Mouse (Mus musculus) forebrain, postnatal 0 days (tissue): ENCODE results near the gene Zbtb42. TPM values are rescaled to one million over a fixed set of nuclear protein-coding genes. Genes with fewer than 3 reads are reported as not detected.

Experiments
- ATAC-seq: fragments of 200-750 bp; cut with Nextera tagmentation; 2 replicates; pipeline ENCODE4 v1.8.0; 2017; ENCODE audit warnings: mild to moderate bottlenecking, moderate library complexity
- DNase-seq: peaks from one replicate; pipeline ENCODE4 v3.0.0-alpha.2; 2015
- H3K27ac ChIP-seq: fragments of 300-500 bp; sonication (generic); 2 replicates; pipeline ENCODE4 v1.5.1; 2014; ENCODE audit warnings: low read depth, mild to moderate bottlenecking, antibody characterized with exemption, low read length, moderate library complexity, mixed read lengths
- H3K27me3 ChIP-seq: fragments of 300-500 bp; sonication (generic); 2 replicates; pipeline ENCODE4 v1.6.1; 2014; ENCODE audit warnings: mild to moderate bottlenecking, low read length, mixed read lengths; ENCODE audit not compliant: insufficient read depth
- H3K36me3 ChIP-seq: fragments of 300-500 bp; sonication (generic); 2 replicates; pipeline ENCODE4 v1.6.1; 2014; ENCODE audit warnings: mild to moderate bottlenecking, moderate library complexity; ENCODE audit not compliant: insufficient read depth
- H3K4me1 ChIP-seq: fragments of 300-500 bp; sonication (generic); 2 replicates; pipeline ENCODE4 v1.6.1; 2014; ENCODE audit warnings: antibody characterized with exemption; ENCODE audit not compliant: insufficient read depth
- H3K4me2 ChIP-seq: fragments of 300-500 bp; sonication (generic); 2 replicates; pipeline ENCODE4 v1.6.1; 2014; ENCODE audit warnings: low read depth, mild to moderate bottlenecking, moderate library complexity
- H3K4me3 ChIP-seq: fragments of 300-500 bp; sonication (generic); 2 replicates; pipeline ENCODE4 v1.5.1; 2014; ENCODE audit warnings: low read depth, low read length, mixed read lengths
- H3K9ac ChIP-seq: fragments of 300-500 bp; sonication (generic); 2 replicates; pipeline ENCODE4 v1.6.1; 2014; ENCODE audit warnings: mild to moderate bottlenecking
- H3K9me3 ChIP-seq: fragments of 300-500 bp; sonication (generic); 2 replicates; pipeline ENCODE4 v1.6.1; 2016; ENCODE audit warnings: low read length
- CTCF ChIP-seq: sonication (generic); IDR thresholded peaks from 2 replicates; pipeline ENCODE4 v1.5.1; 2016; ENCODE audit warnings: antibody characterized with exemption, control low read depth, low read depth
- WGBS: fragments of 180-500 bp; shearing (Covaris S2); extraction: QIAGEN DNeasy Blood & Tissue Kit; methylation state at CpG from one replicate; pipeline ENCODE4 v1.1.7; 2014; 5-methylcytosine and 5-hydroxymethylcytosine counted together
- polyA plus RNA-seq: library from polyadenylated mRNA; unstranded; fragments of >200 nt; fragmentation: Nextera tagmentation; extraction: Ambion mirVana; gene quantifications from 2 replicates; pipeline ENCODE4 v1.2.1, GENCODE M21; 2015
- total RNA-seq: library from RNA; depleted of rRNA; stranded (reverse); fragments of >200 nt; gene quantifications from 2 replicates; pipeline ENCODE4 v1.2.3, GENCODE M21; 2014

Gene Zbtb42
- total and polyA plus RNA-seq, 2 experiments from 2014 or later, result 1.2 to 3.5 TPM

DNA sequence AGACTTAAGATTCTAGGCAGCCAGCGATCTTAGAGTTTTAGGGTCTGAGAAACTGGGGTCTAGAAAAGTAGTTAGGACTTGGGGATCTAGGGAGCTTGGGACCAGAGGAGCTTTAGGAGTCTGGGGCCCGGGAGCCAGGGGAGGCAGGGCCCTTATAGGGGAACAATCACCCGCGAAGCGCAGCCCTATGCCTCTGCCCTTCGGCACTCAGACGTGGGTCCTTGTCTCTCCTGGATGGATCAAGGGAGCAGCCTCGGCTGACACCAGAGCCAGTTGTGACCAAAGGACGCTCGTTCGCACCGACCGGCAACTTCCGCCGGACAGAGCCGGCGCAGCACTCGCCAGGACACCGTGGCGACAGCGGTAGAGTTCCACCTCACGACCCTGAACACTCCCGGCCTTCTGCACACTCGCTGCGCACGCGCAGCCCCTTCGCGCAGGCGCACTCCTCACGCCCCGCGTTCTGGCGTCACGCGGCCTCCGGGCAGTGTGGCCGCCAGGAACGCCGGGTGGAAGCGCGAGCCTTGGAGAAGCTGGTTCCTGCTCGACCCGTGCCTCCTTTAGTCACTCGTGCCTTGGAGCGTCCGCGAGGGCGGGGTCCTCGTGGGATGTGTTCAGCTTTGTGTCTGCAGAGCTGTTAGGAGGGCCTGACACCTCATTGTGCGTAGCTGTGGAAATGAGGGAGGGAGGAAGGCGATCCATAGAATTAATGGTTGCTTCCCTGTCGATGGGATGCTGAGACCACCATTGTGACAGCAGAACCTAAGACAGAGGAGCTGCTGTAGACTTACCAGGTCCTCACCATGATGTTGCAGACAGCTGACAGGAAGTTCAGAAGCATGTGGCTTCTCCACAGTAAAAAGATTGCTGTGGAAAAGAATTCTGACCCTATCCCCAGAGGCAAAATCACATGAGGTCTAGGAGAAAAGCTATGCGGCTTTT, 14.8 kb downstream of the Zbtb42 start:
- WGBS, result 3% methylated on average over 54 of the region's 54 CpGs
- no peaks in the 10 kb centered on the region for H3K9me3 ChIP-seq
- H3K4me3 ChIP-seq, result peak overlapping the region; percentile 53
- H3K4me2 ChIP-seq, result peak overlapping the region; percentile 65
- no peaks in the 10 kb centered on the region for H3K36me3 ChIP-seq
- H3K27ac ChIP-seq, result peak overlapping the region; percentile 89
- H3K9ac ChIP-seq, result peak overlapping the region; percentile 72
- no peaks in the 10 kb centered on the region for H3K27me3 ChIP-seq
- peaks cover 10% of the 10 kb centered on the region for H3K4me1 ChIP-seq
- DNase-seq, result peak; percentile 98
- ATAC-seq, result peak; percentile 96
- TF ChIP-seq CTCF, result no peak

- peak overlapping the region; percentile 72 for H3K9ac ChIP-seq
- ATAC-seq, result no peak
- 78% methylated on average over 10 of the region's 10 CpGs for WGBS
Observed at GRCm38 (mm10) chr12:112694127-112694475, 15.5 kb downstream of the Zbtb42 start.

GRCm38 (mm10) chr12:112696806-112697425, 18.3 kb downstream of the Zbtb42 start:
- DNase-seq, result no peak
- ATAC-seq, result no peak
- no peak overlapping the region for H3K4me3 ChIP-seq
- H3K27me3 ChIP-seq, result no peaks in the 10 kb centered on the region
- no peak for TF ChIP-seq CTCF
- no peaks in the 10 kb centered on the region for H3K9me3 ChIP-seq
- no peak overlapping the region for H3K4me2 ChIP-seq
- peaks cover 10% of the 10 kb centered on the region for H3K4me1 ChIP-seq
- 82% methylated on average over 3 of the region's 3 CpGs for WGBS
- H3K27ac ChIP-seq, result no peak overlapping the region
- no peaks in the 10 kb centered on the region for H3K36me3 ChIP-seq
- no peak overlapping the region for H3K9ac ChIP-seq

More at GRCm38 (mm10) chr12:112694127-112694475, 15.5 kb downstream of the Zbtb42 start:
- Histone ChIP-seq H3K9me3 (no peaks in the 10 kb centered on the region), H3K27me3 (no peaks in the 10 kb centered on the region), H3K4me3 (peak overlapping the region; percentile 53), H3K27ac (peak overlapping the region; percentile 89), H3K4me1 (peaks cover 10% of the 10 kb centered on the region), H3K36me3 (no peaks in the 10 kb centered on the region), H3K4me2 (peak overlapping the region; percentile 65)
- TF ChIP-seq CTCF, result no peak
- no peak for DNase-seq

GRCm38 (mm10) chr12:112700522-112700921, 21.9 kb downstream of the Zbtb42 start:
- DNase-seq (no peak), ATAC-seq (peak; percentile 58)
- Histone ChIP-seq H3K4me3 (no peak overlapping the region), H3K27me3 (no peaks in the 10 kb centered on the region), H3K36me3 (no peaks in the 10 kb centered on the region), H3K9ac (no peak overlapping the region), H3K4me1 (no peaks in the 10 kb centered on the region), H3K9me3 (no peaks in the 10 kb centered on the region), H3K27ac (no peak overlapping the region), H3K4me2 (peak overlapping the region; percentile 3; the same call in 1 of the 2 replicates)
- 15% methylated on average over 15 of the region's 15 CpGs for WGBS
- TF ChIP-seq CTCF, result no peak

- TF ChIP-seq CTCF, result no peak
- Histone ChIP-seq H3K4me2 (no peak overlapping the region), H3K9me3 (no peaks in the 10 kb centered on the region), H3K27ac (no peak overlapping the region), H3K4me3 (no peak overlapping the region), H3K9ac (no peak overlapping the region), H3K36me3 (no peaks in the 10 kb centered on the region), H3K27me3 (no peaks in the 10 kb centered on the region), H3K4me1 (peaks cover 3% of the 10 kb centered on the region; the same call in 1 of the 2 replicates)
- WGBS, result 81% methylated on average over 6 of the region's 6 CpGs
- ATAC-seq (no peak), DNase-seq (no peak)
Observed at GRCm38 (mm10) chr12:112702374-112703320, 24.0 kb downstream of the Zbtb42 start.
